Mouse (Mus musculus) forebrain, embryonic 16.5 days (tissue): ENCODE results near the gene Vmn1r223. TPM values are rescaled to one million over a fixed set of nuclear protein-coding genes. Genes with fewer than 3 reads are reported as not detected.

Source experiments
- ATAC-seq: fragments of 200-750 bp; cut with Nextera tagmentation; 2 replicates; pipeline ENCODE4 v1.8.0; 2017; ENCODE audit warnings: mild to moderate bottlenecking, moderate library complexity
- H3K27ac ChIP-seq: fragments of 300-500 bp; sonication (generic); 2 replicates; pipeline ENCODE4 v1.5.1; 2014; ENCODE audit warnings: low read length, control low read depth
- H3K27me3 ChIP-seq: fragments of 300-500 bp; sonication (generic); replicated peaks from 2 replicates; pipeline ENCODE4 v1.6.1; 2014; ENCODE audit warnings: low read length; ENCODE audit not compliant: control insufficient read depth, insufficient read depth
- H3K36me3 ChIP-seq: fragments of 300-500 bp; sonication (generic); 2 replicates; pipeline ENCODE4 v1.6.1; 2014; ENCODE audit not compliant: control insufficient read depth, insufficient read depth
- H3K4me1 ChIP-seq: fragments of 300-500 bp; sonication (generic); replicated peaks from 2 replicates; pipeline ENCODE4 v1.6.1; 2014; ENCODE audit warnings: low read length; ENCODE audit not compliant: control insufficient read depth, insufficient read depth
- H3K4me2 ChIP-seq: fragments of 300-500 bp; sonication (generic); 2 replicates; pipeline ENCODE4 v1.6.1; 2014; ENCODE audit warnings: mild to moderate bottlenecking, low read length, control low read depth
- H3K4me3 ChIP-seq: fragments of 300-500 bp; sonication (generic); replicated peaks from 2 replicates; pipeline ENCODE4 v1.5.1; 2014; ENCODE audit warnings: mild to moderate bottlenecking, low read length, control low read depth
- H3K9ac ChIP-seq: fragments of 300-500 bp; sonication (generic); replicated peaks from 2 replicates; pipeline ENCODE4 v1.6.1; 2014; ENCODE audit warnings: low read depth, low read length, control low read depth
- H3K9me3 ChIP-seq: fragments of 300-500 bp; sonication (generic); 2 replicates; pipeline ENCODE4 v1.6.1; 2016; ENCODE audit warnings: low read length; ENCODE audit not compliant: control insufficient read depth
- WGBS: fragments of 180-500 bp; shearing (Covaris S2); extraction: QIAGEN DNeasy Blood & Tissue Kit; methylation state at CpG from one replicate; pipeline ENCODE4 v1.1.7; 2014; 5-methylcytosine and 5-hydroxymethylcytosine counted together
- polyA plus RNA-seq: library from polyadenylated mRNA; unstranded; fragments of >200 nt; fragmentation: Nextera tagmentation; extraction: Ambion mirVana; gene quantifications from 2 replicates; pipeline ENCODE4 v1.2.1, GENCODE M21; 2015

Vmn1r223 gene
- polyA plus RNA-seq, 1 experiment from 2014 or later: not detected

DNA sequence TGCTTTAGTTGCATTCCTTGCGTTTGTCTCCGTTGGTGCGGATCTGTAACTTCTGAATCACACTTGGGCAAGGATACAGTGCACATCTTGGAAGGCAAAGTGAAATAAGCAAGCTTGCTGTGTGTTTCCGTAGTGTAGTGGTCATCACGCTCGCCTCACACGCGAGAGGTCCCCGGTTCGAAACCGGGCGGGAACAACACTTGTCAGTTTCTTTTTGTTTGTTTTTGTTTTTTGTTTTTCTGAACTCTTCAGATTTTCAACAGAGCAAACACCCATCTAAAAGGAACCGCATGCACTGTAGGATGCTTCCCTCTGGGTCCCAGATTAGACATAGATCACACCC lies 53.0 kb downstream of the Vmn1r223 start:
- ATAC-seq: peak; percentile 54
- H3K36me3 ChIP-seq: no peaks in the 10 kb centered on the region
- WGBS: 2% methylated on average over 13 of the region's 13 CpGs
- H3K4me1 ChIP-seq: peaks cover 6% of the 10 kb centered on the region; the same call in 1 of the 2 replicates
- peak overlapping the region; percentile 44 for H3K4me3 ChIP-seq
- H3K9ac ChIP-seq: peak overlapping the region; percentile 45; the same call in 1 of the 2 replicates
- peak overlapping the region; percentile 58 for H3K4me2 ChIP-seq
- no peak overlapping the region for H3K27ac ChIP-seq
- H3K27me3 ChIP-seq: peaks cover 8% of the 10 kb centered on the region
- H3K9me3 ChIP-seq: no peaks in the 10 kb centered on the region

Other genes starting within 250 kb of the Vmn1r223 start
- gene Vmn1r213, start 239.5 kb upstream of the Vmn1r223 start, polyA plus RNA-seq: not detected in 2 replicates
- not detected in 2 replicates for gene Vmn1r214, start 216.7 kb upstream of the Vmn1r223 start, polyA plus RNA-seq
- not detected in 2 replicates for gene Vmn1r215, start 179.1 kb upstream of the Vmn1r223 start, polyA plus RNA-seq
- gene Vmn1r217, start 128.9 kb upstream of the Vmn1r223 start, polyA plus RNA-seq: not detected in 2 replicates
- not detected in 2 replicates for gene Vmn1r218, start 114.0 kb upstream of the Vmn1r223 start, polyA plus RNA-seq
- not detected in 2 replicates for gene Vmn1r219, start 87.8 kb upstream of the Vmn1r223 start, polyA plus RNA-seq
- gene Vmn1r220, start 59.2 kb upstream of the Vmn1r223 start, polyA plus RNA-seq: not detected in 2 replicates
- gene Vmn1r221, start 33.0 kb upstream of the Vmn1r223 start, polyA plus RNA-seq: not detected in 2 replicates
- not detected in 2 replicates for gene Vmn1r222, start 11.2 kb upstream of the Vmn1r223 start, polyA plus RNA-seq
- 62.5 and 72.6 TPM in 2 replicates for gene Zfp322a, start 122.1 kb downstream of the Vmn1r223 start, polyA plus RNA-seq
- gene Abt1, start 176.7 kb downstream of the Vmn1r223 start, polyA plus RNA-seq: 12.7 and 13.0 TPM in 2 replicates
- gene Btn1a1, start 218.8 kb downstream of the Vmn1r223 start, polyA plus RNA-seq: 0.06 and 0.22 TPM in 2 replicates
- 0.18 TPM in 1 of 2 replicates, not detected in the other for gene Btn2a2, start 241.7 kb downstream of the Vmn1r223 start, polyA plus RNA-seq